Mouse (Mus musculus) spleen, postnatal 14 days (tissue): ENCODE measurements around the gene Gorasp1.

Experiments
- DNase-seq, 2 experiments: peaks; one replicate each; pipeline ENCODE4 v3.0.0; 2021 to 2022; ENCODE audit warnings: low spot score in 2 of 2

Gene Gorasp1

DNA sequence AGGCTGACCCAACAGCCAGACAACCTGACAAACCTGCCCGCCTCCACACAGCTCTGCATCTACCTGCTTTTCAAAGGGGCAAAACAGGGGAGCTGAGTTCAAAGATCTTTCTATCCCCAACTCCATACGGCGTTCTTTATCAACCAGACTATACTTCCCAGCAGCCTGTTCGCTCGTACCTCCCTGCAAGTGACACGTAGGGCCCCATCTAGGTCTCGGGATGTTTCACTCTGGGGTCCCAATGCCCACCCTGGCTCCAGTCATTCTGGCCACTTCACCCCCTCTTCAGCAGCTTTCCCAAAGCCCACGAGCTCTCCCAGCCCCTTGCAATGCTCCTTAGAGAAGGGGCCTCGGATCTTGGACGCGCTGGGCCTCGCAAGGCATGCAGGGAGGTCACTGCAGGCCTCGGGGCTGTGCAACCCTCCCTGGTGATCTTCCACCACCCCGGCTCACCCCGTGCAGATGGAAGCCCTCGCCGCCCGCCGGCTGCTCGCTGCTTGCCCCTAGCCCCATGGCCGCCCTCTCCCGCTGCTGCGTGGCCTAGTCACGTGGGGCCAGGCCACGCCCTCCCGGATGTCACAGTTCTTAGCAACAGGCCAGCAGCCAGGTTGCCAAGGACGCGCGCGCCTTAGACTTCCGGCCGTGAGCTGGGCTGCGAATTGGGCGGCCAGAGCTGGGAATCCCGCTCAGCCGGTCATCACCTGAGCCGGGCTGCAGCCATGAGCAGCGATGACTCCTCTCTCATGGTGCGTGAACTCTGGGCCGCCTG, at the start of gene Gorasp1, which contains the start of gene Ttc21a:
Gene Gorasp1 (minus strand): TSS at position 561 of the 769 bp plus-strand sequence.
Gene Ttc21a (plus strand): TSS at position 602 of the 769 bp plus-strand sequence.
- peak; percentile 71 to 85 for DNase-seq

DNA sequence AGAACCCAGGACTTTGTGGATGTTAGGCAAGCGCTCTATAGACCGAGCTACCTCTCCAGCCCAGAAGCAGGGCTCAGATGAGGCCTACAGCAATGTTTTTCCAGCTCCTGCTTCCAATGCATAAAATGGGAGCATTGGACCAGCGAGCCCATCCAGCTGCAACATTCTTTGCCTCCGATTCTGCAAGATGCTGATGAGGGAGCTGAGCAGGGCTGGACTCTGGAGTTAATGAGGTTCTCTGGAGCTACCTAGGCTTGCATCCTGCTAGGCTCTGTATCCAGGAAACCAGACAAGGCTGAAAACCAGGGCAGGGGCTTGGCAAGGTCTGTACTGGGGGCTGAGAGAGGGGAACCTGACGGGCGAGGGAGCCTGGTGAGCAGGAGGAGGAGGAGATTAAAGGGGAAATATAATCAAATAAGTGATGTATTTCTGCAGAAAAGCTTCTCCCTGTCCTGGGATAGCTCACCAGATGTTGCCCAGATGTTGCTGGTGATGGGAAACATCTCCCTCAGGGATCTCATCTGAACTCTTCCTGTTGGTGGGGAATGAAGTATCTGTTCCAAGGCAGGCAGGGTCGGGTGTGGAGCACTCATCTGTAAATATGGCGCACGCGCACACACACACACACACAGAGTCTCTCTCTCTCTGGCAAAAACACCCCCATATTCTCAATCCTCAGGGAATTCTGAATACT, 48.7 kb upstream of the Gorasp1 start:
- no peak for DNase-seq

DNA sequence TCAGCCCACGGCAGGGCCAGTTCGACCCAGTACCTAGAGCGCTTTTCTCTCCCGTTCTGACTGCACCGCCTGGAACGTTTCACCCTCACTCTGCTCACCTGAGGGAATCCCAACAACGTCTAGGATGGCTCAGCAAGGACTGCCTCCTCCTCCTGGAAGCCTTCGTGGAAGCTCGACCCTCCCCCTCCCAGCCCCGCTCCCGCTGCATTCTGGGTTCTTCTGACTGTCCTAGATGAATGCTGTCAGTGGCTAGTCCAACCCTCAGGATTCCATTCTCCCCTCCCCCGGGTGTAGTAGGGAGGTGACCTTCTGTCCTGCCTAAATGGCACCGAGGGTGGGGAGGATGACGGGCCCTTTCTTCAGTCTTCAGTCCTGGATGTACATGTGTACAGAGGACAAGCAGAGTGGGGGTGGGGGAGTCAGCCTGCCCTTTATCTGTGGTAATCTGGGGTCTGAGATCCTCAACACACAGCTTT, 47.2 kb upstream of the Gorasp1 start, which contains the start of gene Csrnp1:
Gene Csrnp1 (minus strand): TSS at position 123 of the 476 bp plus-strand sequence.
- DNase-seq: no peak

DNA sequence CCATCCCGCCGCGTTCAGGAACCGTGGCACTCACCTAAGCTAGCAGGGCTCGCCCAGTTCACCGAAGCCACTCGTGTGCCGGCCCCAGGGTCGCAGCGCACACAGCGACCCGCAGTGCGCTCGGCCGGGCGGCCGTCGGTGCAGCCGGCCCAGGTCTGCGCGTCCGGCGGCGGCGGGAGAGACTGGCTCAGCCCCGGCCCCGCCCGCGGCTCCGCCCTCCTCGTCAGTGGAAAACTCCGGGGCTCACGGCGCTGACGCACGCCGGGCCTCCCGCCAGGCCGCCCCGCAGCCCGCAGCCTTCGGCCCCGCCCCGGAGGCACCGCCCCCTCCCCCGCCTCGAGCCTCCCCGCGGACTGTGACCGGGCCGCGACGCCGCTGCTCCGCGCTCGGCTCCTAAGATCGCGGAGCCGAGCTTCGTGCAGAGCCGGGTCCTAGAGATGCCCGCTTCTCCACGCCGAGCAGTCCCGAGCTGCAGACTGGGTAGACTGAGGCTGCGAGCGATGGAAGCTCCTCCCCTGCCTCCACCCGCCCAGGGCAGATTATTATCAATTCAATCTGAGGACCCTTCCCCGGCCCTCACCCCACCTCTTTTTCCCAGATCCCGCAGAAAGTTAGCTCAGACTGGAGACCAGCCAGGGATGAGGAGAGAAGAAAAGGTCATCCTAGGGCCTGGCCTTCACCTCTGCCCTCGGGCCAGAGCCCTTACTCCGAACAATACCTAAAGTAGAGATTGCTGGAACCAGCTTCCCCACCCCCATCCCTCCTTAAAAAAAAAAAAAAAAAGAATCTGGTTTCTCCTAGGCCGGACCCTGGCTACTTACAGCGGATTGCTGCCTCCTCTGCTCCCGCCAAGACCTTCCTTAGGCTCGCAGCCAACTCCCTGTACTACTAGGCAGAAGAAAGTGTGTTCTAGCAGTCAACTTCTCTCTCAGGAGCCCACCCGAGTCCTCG, 46.5 kb upstream of the Gorasp1 start:
- DNase-seq: peak; percentile 72 to 73

DNA sequence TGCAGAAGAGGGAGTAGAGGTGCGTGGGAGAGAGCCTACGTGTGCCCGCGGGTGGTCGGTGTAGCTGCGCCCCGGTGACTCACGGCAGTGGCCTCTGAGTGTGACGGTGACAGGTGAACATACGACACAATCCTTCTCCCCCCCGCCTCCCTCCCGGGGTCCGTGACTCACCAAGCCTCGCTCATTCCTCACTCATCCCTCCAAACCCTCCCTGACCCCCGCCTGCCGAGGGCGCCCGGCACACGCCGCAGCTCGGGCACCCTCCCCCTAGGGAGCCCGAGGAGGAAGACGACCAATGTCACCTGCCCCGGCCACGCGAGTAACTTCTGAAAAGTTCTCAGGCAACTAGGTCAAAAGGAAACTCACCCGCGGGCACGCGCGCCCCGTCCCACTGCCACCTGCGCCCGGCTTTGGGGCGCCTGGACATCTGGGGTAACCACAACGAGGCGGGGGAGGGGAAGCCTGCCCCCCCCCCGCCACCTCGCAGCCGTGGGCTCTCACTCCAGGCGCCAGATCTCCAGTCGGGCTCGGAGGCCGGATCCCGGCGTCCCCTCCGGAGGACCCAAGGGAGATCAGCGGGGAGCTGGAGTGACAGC, 45.7 kb upstream of the Gorasp1 start:
- DNase-seq: peak; percentile 35 to 38

DNA sequence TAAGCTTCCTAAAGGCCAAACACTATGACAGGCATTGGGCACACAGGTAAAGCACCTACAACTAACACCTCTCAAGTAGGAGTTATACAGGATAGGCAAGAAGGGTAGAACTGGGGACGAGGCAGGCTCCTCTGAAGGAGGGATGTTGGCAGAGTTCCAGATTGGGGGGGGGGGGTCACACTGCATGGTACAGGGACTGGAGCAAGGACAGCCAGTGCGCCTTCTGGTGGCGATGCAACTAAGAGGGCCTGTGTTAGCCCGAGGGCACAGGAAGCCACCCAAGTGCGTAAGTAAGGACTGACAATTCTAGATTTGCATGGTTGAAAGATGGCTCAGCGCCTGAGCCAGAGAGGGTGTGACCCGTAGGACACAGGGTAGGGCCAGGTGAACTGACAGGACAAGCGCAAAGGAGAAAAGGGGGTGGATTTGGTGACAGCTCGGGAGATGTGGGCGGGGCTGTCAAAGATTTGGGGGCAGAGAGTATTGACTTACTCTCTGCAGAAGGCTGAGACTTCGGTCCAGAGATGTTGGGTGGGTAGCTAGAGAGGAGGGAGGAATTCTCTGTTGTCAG, 45.0 kb upstream of the Gorasp1 start:
- peak; percentile 45 to 61 for DNase-seq

DNA sequence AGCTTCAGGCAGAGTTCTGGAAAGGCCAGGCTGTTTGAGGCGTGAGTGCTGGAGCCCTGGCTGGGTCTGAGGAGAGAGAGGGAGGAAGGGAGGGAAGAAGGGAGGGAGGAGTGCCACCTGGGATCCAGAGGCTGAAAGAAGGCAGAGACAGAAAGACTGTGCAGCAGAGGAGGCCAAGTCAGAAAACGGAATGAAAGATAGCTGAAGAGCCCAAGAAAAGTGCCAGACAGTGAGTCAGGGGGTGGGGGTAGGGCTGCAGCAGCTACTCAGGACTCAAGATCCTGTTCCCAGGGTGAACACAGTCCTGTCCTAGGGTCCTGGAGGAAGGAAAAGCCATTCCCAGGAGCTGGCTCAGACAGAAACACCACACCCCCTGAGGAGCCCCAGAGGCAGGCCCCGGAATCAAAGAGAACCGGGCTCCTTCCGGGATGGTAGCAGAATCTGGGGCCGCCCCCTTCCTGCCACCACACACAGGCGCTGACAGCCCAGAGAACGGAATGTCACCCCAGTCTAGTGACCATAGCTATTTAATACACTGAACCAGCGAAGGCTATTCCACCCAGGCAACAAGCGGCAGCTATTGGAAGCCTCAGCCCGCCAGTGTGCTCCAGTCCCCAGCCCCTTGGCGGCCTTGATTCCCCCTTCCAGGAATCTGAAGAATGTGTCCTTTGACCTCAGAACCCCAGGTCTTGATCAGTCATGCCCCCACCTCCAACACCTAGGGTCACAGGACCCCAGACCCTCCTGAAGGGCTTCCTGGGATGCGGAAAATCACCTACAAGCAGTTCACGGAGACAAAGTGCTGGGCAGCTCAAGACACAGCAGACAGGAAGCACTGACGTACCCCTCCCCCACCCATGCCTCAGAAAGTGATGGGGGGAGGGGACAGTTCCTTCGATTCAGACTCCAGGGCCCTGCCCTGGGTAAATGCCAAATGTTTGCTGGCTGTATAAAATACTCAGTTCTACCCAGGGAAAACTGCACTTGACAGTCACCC, 44.1 kb upstream of the Gorasp1 start:
- DNase-seq: peak; percentile 35 to 54

DNA sequence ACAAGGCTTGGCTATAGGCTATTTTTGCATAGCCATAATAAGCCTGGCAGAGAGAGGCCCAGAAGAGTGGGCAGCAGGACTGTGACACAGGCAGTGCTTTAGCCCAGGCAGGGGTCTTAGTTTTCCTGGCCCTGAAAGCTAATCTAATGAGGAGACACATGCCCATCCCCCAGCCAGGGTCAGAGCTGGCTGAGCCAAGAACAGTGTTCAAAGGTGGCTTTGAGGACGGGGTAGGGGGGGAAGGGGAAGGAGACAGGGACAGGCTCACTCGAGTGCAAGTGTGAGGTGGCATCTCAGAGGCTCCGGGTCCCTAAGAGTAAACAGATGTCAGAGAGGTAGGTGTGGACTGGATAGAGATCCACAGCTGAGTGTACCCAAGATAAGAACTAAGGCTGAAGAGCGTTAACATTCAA, 43.4 kb upstream of the Gorasp1 start:
- no peak for DNase-seq

DNA sequence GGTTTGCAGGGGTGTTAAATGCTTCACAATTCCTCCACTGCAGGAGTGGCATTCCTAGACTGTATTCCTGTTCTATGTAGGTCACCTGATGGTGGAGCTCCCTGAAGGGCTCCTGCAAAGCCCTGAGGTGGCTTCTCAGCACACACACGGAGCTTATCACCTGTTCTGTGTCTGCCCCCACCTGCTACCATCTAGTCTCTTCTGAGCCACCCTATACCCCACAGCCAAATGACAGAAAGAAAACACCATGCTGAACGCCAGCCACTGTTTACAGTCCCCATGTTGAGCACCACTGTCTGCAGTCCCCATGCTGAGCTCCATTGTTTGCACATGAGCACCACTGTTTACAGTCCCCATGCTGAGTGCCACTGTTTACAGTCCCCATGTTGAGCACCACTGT, 42.4 kb upstream of the Gorasp1 start:
- no peak for DNase-seq

DNA sequence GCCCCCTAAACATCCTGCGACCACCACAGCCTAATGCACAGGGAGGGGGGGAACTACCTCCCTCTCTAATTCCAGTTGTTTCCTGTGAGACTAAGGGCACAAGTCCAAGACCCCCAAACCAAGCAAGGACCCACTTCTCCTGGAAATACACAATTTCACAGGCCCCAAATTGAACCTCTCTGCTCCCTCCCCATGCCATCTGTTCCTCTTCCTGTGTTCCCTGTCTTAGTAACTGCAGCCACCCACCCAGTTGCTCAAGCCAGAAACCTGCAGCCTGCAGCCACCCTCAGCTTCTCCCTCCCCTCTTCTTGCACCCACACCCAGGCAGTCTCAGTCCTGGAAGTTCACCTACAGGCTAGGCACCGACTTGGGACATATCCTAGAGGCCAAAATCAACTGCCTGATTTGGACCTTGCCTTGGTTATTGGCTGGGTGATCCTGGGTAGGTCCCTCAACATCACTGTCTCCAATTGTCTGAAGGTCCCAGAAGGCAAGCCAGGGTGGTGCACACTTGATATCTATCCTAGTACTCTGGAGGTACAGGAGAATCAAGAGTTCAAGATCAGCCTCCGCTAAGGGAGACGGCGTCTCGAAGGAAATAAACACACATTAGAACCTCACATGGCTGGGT, 41.6 kb upstream of the Gorasp1 start:
- DNase-seq: no peak

DNA sequence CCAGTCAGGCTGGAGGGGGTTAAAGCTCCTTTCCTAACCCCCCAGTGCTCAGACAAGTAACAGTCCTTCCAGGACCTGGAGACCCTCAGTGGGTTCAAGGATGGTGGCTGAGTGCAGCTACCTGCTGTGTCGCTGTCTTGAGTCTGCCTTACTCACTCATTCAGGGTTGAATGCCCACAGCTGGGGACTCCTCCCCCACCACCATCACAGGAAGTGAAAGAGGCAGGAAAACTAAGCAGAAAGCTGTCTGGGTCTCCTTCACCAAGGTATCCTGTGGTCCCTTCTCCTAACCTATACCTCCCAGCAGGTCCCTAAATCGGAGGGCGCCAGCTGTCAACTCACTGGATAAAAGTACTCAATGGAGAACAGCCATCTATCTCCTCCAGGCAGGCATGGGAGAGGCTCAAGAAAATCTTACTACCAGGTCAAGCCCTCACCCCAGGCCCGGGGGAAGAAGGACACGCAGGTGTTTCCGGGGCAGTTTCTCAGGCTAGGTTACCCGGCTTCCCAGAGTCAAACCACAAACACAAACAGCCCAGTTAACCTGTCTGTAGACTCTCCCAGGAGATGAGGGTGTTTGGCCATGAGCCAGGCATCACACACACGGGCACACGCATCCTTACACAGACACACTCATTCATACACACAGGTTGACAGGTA, 40.9 kb upstream of the Gorasp1 start:
- DNase-seq: peak in 1 of 2 experiments; percentile 42

DNA sequence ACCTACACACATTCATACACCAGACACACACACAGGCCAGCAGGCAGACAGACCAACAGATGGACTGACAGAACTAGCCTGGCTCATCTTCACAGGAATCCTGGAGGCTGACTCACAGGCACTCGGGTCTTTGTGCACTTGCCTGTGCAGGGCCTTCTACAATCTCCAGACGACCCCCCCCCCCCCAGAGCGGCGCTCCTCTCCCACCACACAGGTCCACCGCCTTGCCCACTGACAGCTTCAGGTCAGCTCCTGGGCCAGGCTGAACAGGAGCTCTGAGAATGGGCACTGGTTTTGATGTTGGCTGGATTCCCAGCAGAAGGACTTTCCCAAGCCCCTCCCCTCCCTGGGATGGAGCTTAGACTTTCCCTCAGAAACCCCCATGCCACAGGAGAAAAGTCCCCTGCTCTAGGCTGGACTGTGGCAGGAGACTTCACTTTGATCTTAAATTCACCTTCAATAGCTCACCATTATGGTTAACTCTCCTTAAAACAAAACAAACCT, 40.2 kb upstream of the Gorasp1 start:
- no peak for DNase-seq

DNA sequence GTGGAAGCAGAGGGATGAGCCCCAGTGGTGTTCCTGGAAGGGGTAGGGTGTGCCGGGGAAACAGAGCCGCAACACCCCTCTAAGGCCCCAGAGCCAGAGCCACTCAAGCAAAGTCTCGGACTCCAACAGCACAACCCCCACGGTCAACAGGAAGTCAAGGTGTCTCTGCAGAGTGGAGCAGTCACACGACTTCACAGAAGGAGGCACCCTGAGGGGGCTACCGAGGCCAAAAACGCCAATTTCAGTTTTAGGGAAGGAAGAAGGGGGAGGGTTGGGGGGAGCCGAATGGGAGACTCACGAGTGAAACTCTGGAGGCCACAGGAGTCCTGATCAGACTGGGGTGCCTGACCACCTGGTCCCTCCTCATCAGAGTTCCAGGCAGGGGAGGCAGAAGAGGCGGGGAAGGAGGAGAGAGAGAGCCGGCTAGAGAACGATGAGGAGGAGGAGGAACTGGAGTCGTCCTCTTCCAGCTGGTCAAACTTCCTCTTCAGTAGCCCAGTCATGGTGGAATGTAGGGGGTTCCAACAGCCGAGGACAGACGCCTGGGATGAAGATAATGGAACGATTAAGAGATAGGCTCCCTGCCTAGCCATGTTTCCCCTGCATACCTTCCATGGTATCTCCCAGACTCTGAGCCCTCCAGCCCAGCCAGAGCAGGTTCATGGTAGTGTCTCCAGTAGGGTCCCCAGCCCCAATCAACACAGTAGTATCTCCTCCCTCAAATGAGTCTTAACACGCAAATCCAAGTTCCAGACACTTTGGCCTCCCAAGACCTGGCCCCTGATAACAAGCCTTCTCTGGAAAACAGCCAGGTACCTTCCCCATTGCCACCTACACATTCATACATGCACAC, 39.6 kb upstream of the Gorasp1 start:
- no peak for DNase-seq

DNA sequence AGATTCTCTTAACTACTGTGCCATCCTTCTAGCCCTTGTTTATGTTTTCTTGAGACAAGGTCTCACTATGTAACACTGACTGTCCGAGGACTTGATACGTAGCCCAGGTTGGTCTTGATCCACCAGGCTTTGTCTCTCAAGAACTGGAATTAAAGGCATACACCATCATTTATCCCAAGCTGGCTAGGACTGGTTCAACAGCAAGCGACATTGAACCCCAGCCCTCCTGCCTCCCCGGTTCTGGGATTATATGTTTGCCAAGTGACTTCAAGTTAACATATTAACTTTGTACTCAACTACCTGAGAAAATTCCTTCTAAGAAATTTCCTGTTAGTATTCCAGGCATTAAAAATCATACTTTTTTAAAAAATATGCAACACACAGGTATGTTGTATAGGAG, 37.9 kb upstream of the Gorasp1 start:
- DNase-seq: no peak

DNA sequence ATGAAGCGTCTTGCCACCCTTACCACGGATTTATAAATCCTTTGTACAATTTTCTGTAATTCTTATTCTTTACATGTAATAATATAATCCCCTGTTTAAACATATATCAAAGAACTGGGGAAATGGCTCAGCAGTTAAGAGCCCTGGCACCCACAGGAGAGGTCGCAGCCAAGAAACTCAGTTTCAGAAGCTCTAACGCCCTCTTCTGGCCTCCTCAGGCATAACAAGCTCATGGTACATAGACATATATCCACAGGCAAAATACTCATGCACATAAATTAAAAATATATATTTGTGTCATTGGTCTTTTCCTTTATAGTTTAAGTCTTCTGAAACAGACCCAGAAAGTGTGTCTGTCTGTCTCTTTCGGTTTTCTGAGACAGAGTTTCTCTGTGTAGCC, 37.2 kb upstream of the Gorasp1 start:
- DNase-seq: no peak

DNA sequence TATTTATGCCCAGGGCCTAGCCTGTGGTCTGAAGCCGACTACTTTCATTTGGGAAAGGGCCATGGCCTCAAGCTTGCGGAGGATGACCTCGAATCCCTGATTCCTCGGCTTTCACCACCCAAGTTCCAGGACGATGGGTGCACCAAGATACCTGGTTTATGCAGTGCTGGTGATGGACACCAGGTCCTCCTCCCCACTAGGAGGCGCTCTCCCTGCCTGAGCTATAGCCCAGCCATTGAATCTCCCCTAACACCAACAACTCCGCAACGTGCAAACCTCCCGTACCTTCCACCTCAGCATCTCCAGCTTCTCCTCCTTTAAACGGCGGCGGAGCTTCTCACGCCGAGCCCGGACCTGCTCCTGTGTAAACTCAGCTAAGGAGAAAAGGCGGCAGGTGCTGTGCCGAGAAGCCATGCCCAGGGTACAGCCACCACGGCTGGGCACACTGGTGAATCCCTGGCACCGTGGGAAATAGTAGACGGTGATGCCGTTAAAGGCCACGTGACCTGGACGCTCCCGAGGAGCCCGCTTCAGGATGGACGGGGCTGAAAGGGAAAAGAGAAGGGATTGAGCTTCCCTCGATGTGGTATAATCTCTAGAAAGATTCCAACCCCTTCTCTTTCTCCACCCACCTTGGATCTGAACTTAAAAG, 36.6 kb upstream of the Gorasp1 start:
- DNase-seq: no peak

DNA sequence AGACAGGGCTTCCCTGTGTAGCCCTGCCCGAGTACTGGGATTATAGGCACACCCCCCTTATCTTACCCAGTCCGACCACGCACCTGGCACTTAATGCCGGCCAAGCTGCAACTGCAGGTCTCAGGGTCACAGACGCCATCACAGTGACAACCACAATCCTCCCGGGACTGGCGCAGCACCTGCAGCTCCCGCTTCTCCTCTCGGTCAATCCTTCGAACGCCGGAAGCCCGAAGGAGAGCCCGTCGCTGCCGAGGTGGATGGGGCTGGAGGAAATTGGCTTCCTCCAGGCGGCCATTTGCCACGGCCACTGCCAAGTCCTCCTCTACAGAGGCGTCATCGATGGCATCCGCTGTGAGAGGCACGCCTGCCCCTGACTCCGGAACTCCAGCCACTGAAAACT, 35.9 kb upstream of the Gorasp1 start:
- DNase-seq: no peak
